Mouse (Mus musculus) megakaryocyte-erythroid progenitor cell, adult 5-6 weeks (primary cell): ENCODE measurements around the gene Ppa1. TPM values are rescaled to one million over a fixed set of nuclear protein-coding genes. Genes with fewer than 3 reads are reported as not detected.

Experiments
- ATAC-seq: replicated peaks from 2 replicates; pipeline ENCODE4 v1.8.0; 2016; ENCODE audit warnings: mild to moderate bottlenecking, inconsistent platforms; ENCODE audit not compliant: severe bottlenecking, poor library complexity, low FRiP score, low TSS enrichment
- total RNA-seq, 2 experiments: library from RNA; stranded (forward) in 1 of 2; stranded (reverse) in 1 of 2; fragments of 200-1000, 215-1000 nt in 1 of 2; fragments of >200 nt in 1 of 2; fragmentation: Nextera tagmentation in 1 of 2; gene quantifications; 2 replicates each; pipeline ENCODE4 v1.2.3; 2014 to 2017

Ppa1 gene
- total RNA-seq, 2 experiments from 2014 or later: 97.1 to 211 TPM

DNA sequence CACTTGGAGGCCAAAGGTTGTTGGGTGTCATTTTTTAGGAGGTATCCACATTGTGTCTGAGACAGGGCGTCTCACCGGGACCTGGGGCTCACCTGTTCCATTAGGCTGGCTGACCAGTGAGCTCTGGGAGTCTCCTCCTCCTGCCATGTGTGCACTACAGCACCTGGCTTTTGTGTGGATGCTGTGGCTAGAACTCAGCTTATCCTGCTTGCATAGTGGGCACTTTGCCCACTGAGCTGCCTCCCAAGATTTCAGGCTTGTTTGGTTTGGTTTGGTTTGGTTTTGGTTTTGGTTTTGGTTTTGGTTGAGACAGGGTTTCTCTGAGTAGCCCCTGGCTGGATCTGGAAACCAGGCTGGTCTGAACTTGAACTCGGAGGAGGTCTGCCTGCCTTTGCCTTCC lies 73.9 kb downstream of the Ppa1 start:
- ATAC-seq: no peak

- ATAC-seq: no peak
Measured at GRCm38 (mm10) chr10:61723271-61723670, 74.9 kb downstream of the Ppa1 start.

Other genes with a start within 250 kb of the Ppa1 start
- gene Nodal, start 230.6 kb upstream of the Ppa1 start, total RNA-seq (2014; fragmentation: Nextera tagmentation): not detected in 2 replicates
- gene Nodal, start 230.6 kb upstream of the Ppa1 start, total RNA-seq (2017): not detected in 2 replicates
- 170 and 205 TPM in 2 replicates for gene Eif4ebp2, start 195.9 kb upstream of the Ppa1 start, total RNA-seq (2014; fragmentation: Nextera tagmentation)
- 11.5 and 16.3 TPM in 2 replicates for gene Eif4ebp2, start 195.9 kb upstream of the Ppa1 start, total RNA-seq (2017)
- gene Lrrc20, start 172.8 kb upstream of the Ppa1 start, total RNA-seq (2014; fragmentation: Nextera tagmentation): 14.3 and 19.5 TPM in 2 replicates
- 8.0 and 10.9 TPM in 2 replicates for gene Lrrc20, start 172.8 kb upstream of the Ppa1 start, total RNA-seq (2017)
- not detected in 2 replicates for gene Npffr1, start 53.1 kb upstream of the Ppa1 start, total RNA-seq (2014; fragmentation: Nextera tagmentation)
- gene Npffr1, start 53.1 kb upstream of the Ppa1 start, total RNA-seq (2017): not detected in 2 replicates
- 85.6 and 97.9 TPM in 2 replicates for gene Sar1a, start 31.7 kb downstream of the Ppa1 start, total RNA-seq (2014; fragmentation: Nextera tagmentation)
- 108 and 119 TPM in 2 replicates for gene Sar1a, start 31.7 kb downstream of the Ppa1 start, total RNA-seq (2017)
- gene Tysnd1, start 47.0 kb downstream of the Ppa1 start, total RNA-seq (2014; fragmentation: Nextera tagmentation): 22.8 and 31.8 TPM in 2 replicates
- gene Tysnd1, start 47.0 kb downstream of the Ppa1 start, total RNA-seq (2017): 12.9 and 25.7 TPM in 2 replicates
- gene Aifm2, start 66.7 kb downstream of the Ppa1 start, total RNA-seq (2014; fragmentation: Nextera tagmentation): 2.3 and 2.4 TPM in 2 replicates
- 3.3 and 6.8 TPM in 2 replicates for gene Aifm2, start 66.7 kb downstream of the Ppa1 start, total RNA-seq (2017)
- not detected in 2 replicates for gene H2afy2, start 135.6 kb downstream of the Ppa1 start, total RNA-seq (2014; fragmentation: Nextera tagmentation)
- gene H2afy2, start 135.6 kb downstream of the Ppa1 start, total RNA-seq (2017): not detected in 2 replicates